Mouse (Mus musculus) spleen, postnatal 0 days (tissue): ENCODE data around the gene Me1. TPM values are rescaled to one million over a fixed set of nuclear protein-coding genes. Genes with fewer than 3 reads are reported as not detected.

ENCODE experiments used
- polyA plus RNA-seq: library from polyadenylated mRNA; unstranded; fragments of >200 nt; fragmentation: Nextera tagmentation; extraction: Ambion mirVana; gene quantifications from 2 replicates; pipeline ENCODE4 v1.2.1, GENCODE M21; 2015

The Me1 gene
- 3.3 and 4.0 TPM in 2 replicates for polyA plus RNA-seq

GRCm38 (mm10) chr9:86695818-86696261, at the start of gene Me1:
Gene Me1, minus strand, starts transcription at chr9:86695953.

GRCm38 (mm10) chr9:86742959-86743911, 47.5 kb upstream of the Me1 start, which contains the start of gene Prss35:
Gene Prss35, plus strand, starts transcription at chr9:86743649.

GRCm38 (mm10) chr9:86571540-86572135, 124.1 kb downstream of the Me1 start, which contains the start of the genes Pgm3 and Rwdd2a:
Gene Pgm3, minus strand, starts transcription at chr9:86571842.
Gene Rwdd2a, plus strand, starts transcription at chr9:86571991.

Other genes starting within 250 kb of the Me1 start
- gene Ube2cbp, start 231.0 kb downstream of the Me1 start, polyA plus RNA-seq = 2.4 and 2.7 TPM in 2 replicates
- gene Dop1a, start 228.8 kb downstream of the Me1 start, polyA plus RNA-seq = 9.1 and 9.5 TPM in 2 replicates
- 8.8 and 10.2 TPM in 2 replicates for gene Pgm3, start 124.1 kb downstream of the Me1 start, polyA plus RNA-seq
- 1.9 and 2.6 TPM in 2 replicates for gene Rwdd2a, start 124.0 kb downstream of the Me1 start, polyA plus RNA-seq
- gene Prss35, start 47.7 kb upstream of the Me1 start, polyA plus RNA-seq = 2.8 and 3.3 TPM in 2 replicates
- gene Snap91, start 184.7 kb upstream of the Me1 start, polyA plus RNA-seq = not detected in 2 replicates